Mouse (Mus musculus): ENCODE measurements around the gene Gm29133.

DNA sequence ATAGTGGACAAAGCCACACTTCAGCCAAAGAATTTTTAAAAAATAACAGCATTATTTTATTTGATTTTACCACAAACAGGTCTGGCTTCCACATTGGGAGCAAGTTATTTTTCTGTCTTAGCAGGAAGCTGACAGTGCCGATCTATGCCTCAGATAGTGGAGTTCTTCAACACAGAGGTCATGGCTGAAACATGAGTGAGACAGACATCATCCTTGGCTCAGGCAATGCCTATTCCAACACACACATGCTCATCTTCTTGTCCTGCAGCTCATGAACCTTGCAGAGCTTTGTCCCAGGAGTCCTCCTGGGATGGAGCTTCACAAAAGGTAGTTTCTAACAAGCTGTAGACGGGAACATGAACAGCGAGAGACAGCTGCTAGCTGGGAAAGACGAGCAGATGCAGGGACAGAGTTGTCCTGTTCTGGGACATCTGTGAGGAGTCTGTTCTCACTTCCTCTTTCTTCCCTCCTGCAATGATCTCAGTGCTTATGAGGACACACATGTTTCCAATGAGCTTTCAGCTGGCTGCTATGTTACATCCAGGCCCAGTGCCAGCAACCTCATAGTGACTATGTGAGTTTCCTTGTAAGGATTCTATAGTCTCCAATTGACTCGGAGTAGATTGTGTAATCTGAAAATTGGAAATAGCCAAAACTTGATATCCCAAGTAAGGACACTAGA is 87.4 kb downstream of the Gm29133 start:
- TF ChIP-seq CTCF (IDR thresholded peaks at IDR 0.05; ENCODE audit: low read depth) (no peak), EP300 (optimal IDR thresholded peaks at IDR 0.05) (no peak)

Data from stomach, postnatal 0 days (tissue).